Mouse (Mus musculus) monocyte, adult 2 months (primary cell): ENCODE results near the gene Cd36.
A peak's percentile ranks its signal among the peaks of the same experiment; 100 is the strongest.

Source experiments
- DNase-seq, 2 experiments: peaks; one replicate each; pipeline ENCODE4 v3.0.0; 2022; ENCODE audit warnings: low spot score in 2 of 2, low read depth in 1 of 2

Cd36 gene

GRCm38 (mm10) chr5:17858399-17858798, 30.2 kb downstream of the Cd36 start:
- no peak for DNase-seq

GRCm38 (mm10) chr5:17857871-17858270, 30.7 kb downstream of the Cd36 start:
- DNase-seq: no peak

- peak in 1 of 2 experiments; percentile 24 for DNase-seq
Observed at GRCm38 (mm10) chr5:17857262-17857661, 31.3 kb downstream of the Cd36 start.

- DNase-seq: no peak
Observed at GRCm38 (mm10) chr5:17854127-17854923, 34.3 kb downstream of the Cd36 start.

- DNase-seq: no peak
Observed at GRCm38 (mm10) chr5:17850582-17850981, 38.0 kb downstream of the Cd36 start.

- no peak for DNase-seq
Observed at GRCm38 (mm10) chr5:17849582-17849981, 39.0 kb downstream of the Cd36 start.

- no peak for DNase-seq
Observed at GRCm38 (mm10) chr5:17848733-17849132, 39.9 kb downstream of the Cd36 start.

- DNase-seq: no peak
Observed at GRCm38 (mm10) chr5:17848267-17848666, 40.3 kb downstream of the Cd36 start.

GRCm38 (mm10) chr5:17843921-17844320, 44.7 kb downstream of the Cd36 start:
- DNase-seq: no peak

GRCm38 (mm10) chr5:17843316-17843715, 45.3 kb downstream of the Cd36 start:
- no peak for DNase-seq

- peak in 1 of 2 experiments; percentile 25 for DNase-seq
Observed at GRCm38 (mm10) chr5:17842111-17842729, 46.4 kb downstream of the Cd36 start.

GRCm38 (mm10) chr5:17839549-17839948, 49.1 kb downstream of the Cd36 start:
- DNase-seq: no peak

GRCm38 (mm10) chr5:17836408-17836807, 52.2 kb downstream of the Cd36 start:
- DNase-seq: no peak

- no peak for DNase-seq
Observed at GRCm38 (mm10) chr5:17835302-17836097, 53.1 kb downstream of the Cd36 start.

GRCm38 (mm10) chr5:17833797-17834196, 54.8 kb downstream of the Cd36 start:
- DNase-seq: no peak

- DNase-seq: no peak
Observed at GRCm38 (mm10) chr5:17830536-17830935, 58.1 kb downstream of the Cd36 start.

GRCm38 (mm10) chr5:17828713-17829544, 59.7 kb downstream of the Cd36 start:
- DNase-seq: no peak

- no peak for DNase-seq
Observed at GRCm38 (mm10) chr5:17821395-17821794, 67.2 kb downstream of the Cd36 start.

GRCm38 (mm10) chr5:17820239-17820999, 68.2 kb downstream of the Cd36 start:
- no peak for DNase-seq

GRCm38 (mm10) chr5:17816170-17816569, 72.4 kb downstream of the Cd36 start:
- DNase-seq: no peak
